Comparison of ENCODE assay signal across 8 mouse cellular contexts in genomic region chr8:123411781-123412327, GRCm38 (mm10). TPM values are rescaled to one million over a fixed set of nuclear protein-coding genes. Genes with fewer than 3 reads are reported as not detected.
A peak's percentile ranks its signal among the peaks of the same experiment; 100 is the strongest.
DNase-seq lines count a peak whose midpoint lies in the region; ATAC-seq and TF ChIP-seq lines count a peak whose summit lies in the region.

No protein-coding gene starts in this region.

- no peaks in the 10 kb centered on the region for H3K36me3 ChIP-seq in heart, embryonic 12.5 days
- no peaks in the 10 kb centered on the region for H3K36me3 ChIP-seq in CH12.LX (replicated peaks in 1 of 2; ENCODE audit: control insufficient read depth in 1 of 2, insufficient read depth in 1 of 2, low read length in 1 of 2)
- no peaks in the 10 kb centered on the region for H3K36me3 ChIP-seq in embryonic facial prominence, embryonic 13.5 days
- no peaks in the 10 kb centered on the region for H3K36me3 ChIP-seq in limb, embryonic 14.5 days (ENCODE audit: control insufficient read depth, insufficient read depth, low read length)

- in situ Hi-C loops in CH12.LX (cut with MboI; ENCODE audit: low pct_ligation_motif_present, low pct_unique_long_range_greater_than_20kb, low sequenced_read_pairs): no loop called here

- peaks cover 55% of the 10 kb centered on the region for H3K27me3 ChIP-seq in heart, embryonic 12.5 days (replicated peaks)
- peaks cover 41% of the 10 kb centered on the region for H3K27me3 ChIP-seq in CH12.LX (replicated peaks)
- peaks cover 67% of the 10 kb centered on the region for H3K27me3 ChIP-seq in embryonic facial prominence, embryonic 13.5 days
- H3K27me3 ChIP-seq in limb, embryonic 14.5 days (ENCODE audit: control insufficient read depth, insufficient read depth, low read length): peaks cover 43% of the 10 kb centered on the region

- no peaks in the 10 kb centered on the region for H3K9me3 ChIP-seq in heart, embryonic 12.5 days (replicated peaks)
- no peaks in the 10 kb centered on the region for H3K9me3 ChIP-seq in CH12.LX (replicated peaks; ENCODE audit: low read length)
- no peaks in the 10 kb centered on the region for H3K9me3 ChIP-seq in embryonic facial prominence, embryonic 13.5 days
- H3K9me3 ChIP-seq in limb, embryonic 14.5 days (ENCODE audit: control insufficient read depth, low read length): no peaks in the 10 kb centered on the region

- no peak for TF ChIP-seq RAD21 in CH12.LX (IDR thresholded peaks at IDR 0.05; ENCODE audit: low read depth, low read length)

- no peak for TF ChIP-seq EP300 in CH12.LX (IDR thresholded peaks at IDR 0.05; ENCODE audit: low read length)

- no peaks in the 10 kb centered on the region for H3K79me2 ChIP-seq in CH12.LX (replicated peaks; ENCODE audit: control insufficient read depth, extremely low read depth, insufficient read depth, poor library complexity, severe bottlenecking)

- no peak for DNase-seq in heart, adult 8-10 months (ENCODE audit: low spot score)
- DNase-seq in CH12.LX (ENCODE audit: extremely low read depth): no peak
- no peak for DNase-seq in limb, embryonic 14.5 days (ENCODE audit: low spot score)
- DNase-seq in urinary bladder, adult 2 months (ENCODE audit: low spot score): no peak
- DNase-seq in ovary, adult 18-20 months (ENCODE audit: low spot score): no peak
- DNase-seq in spleen, adult 12 weeks (ENCODE audit: low spot score): no peak

- H3K27ac ChIP-seq in heart, embryonic 12.5 days (ENCODE audit: poor library complexity, severe bottlenecking): no peak overlapping the region
- H3K27ac ChIP-seq in CH12.LX (ENCODE audit: insufficient read depth, low read depth): no peak overlapping the region
- 0 out of 2 replicates have a peak overlapping the region, but pooled peaks have one; percentile 45 for H3K27ac ChIP-seq in embryonic facial prominence, embryonic 13.5 days
- no peak overlapping the region for H3K27ac ChIP-seq in limb, embryonic 14.5 days (replicated peaks; ENCODE audit: low read depth, low read length)

- H3K4me3 ChIP-seq in heart, embryonic 12.5 days: peak overlapping the region; percentile 44
- peak overlapping the region in 2 of 3 experiments; percentile 36 to 55 for H3K4me3 ChIP-seq in CH12.LX (replicated peaks in 1 of 3; ENCODE audit: low read depth in 2 of 3, low read length in 2 of 3, poor library complexity in 1 of 3)
- peak overlapping the region; percentile 46 for H3K4me3 ChIP-seq in embryonic facial prominence, embryonic 13.5 days
- peak overlapping the region; percentile 32 for H3K4me3 ChIP-seq in limb, embryonic 14.5 days (replicated peaks; ENCODE audit: low read length)

- ATAC-seq in heart, embryonic 12.5 days (ENCODE audit: insufficient number of reproducible peaks, low FRiP score): no peak
- no peak for ATAC-seq in embryonic facial prominence, embryonic 13.5 days (ENCODE audit: insufficient number of reproducible peaks, insufficient read depth, low FRiP score, low TSS enrichment, low read depth)
- ATAC-seq in limb, embryonic 14.5 days (ENCODE audit: low FRiP score, low read depth): no peak

- dilution Hi-C loops in CH12.LX (cut with MboI; ENCODE audit: extremely low pct_ligation_motif_present, extremely low pct_unique_long_range_greater_than_20kb, low sequenced_read_pairs): no loop called here

- peaks cover 51% of the 10 kb centered on the region for H3K4me1 ChIP-seq in heart, embryonic 12.5 days (replicated peaks)
- H3K4me1 ChIP-seq in CH12.LX (ENCODE audit: control insufficient read depth in 1 of 2, insufficient read depth in 2 of 2): peaks cover 36 to 64% of the 10 kb centered on the region in 2 experiments
- H3K4me1 ChIP-seq in embryonic facial prominence, embryonic 13.5 days: peaks cover 37% of the 10 kb centered on the region
- H3K4me1 ChIP-seq in limb, embryonic 14.5 days (ENCODE audit: control insufficient read depth, insufficient read depth, low read length): no peaks in the 10 kb centered on the region

- 9% methylated on average over 16 of the region's 16 CpGs for WGBS in heart, embryonic 12.5 days
- WGBS in embryonic facial prominence, embryonic 13.5 days: 7% methylated on average over 16 of the region's 16 CpGs
- WGBS in limb, embryonic 14.5 days: 8% methylated on average over 15 of the region's 16 CpGs

- TF ChIP-seq POLR2A in CH12.LX (IDR thresholded peaks at IDR 0.05; ENCODE audit: low read depth, low read length): no peak
- no peak for TF ChIP-seq POLR2A in limb, embryonic 14.5 days (IDR thresholded peaks at IDR 0.05; ENCODE audit: borderline replicate concordance, extremely low read depth, insufficient read depth, insufficient read length)

- H3K4me2 ChIP-seq in heart, embryonic 12.5 days: peak overlapping the region; percentile 65
- H3K4me2 ChIP-seq in CH12.LX (ENCODE audit: insufficient read depth, low read depth, poor library complexity, severe bottlenecking): peak overlapping the region; percentile 95
- H3K4me2 ChIP-seq in embryonic facial prominence, embryonic 13.5 days: peak overlapping the region; percentile 67
- peak overlapping the region; percentile 51 for H3K4me2 ChIP-seq in limb, embryonic 14.5 days (replicated peaks; ENCODE audit: low read depth, low read length, severe bottlenecking)

- TF ChIP-seq CTCF in CH12.LX (conservative IDR thresholded peaks at IDR 0.05 in 1 of 2, IDR thresholded peaks at IDR 0.05 in 1 of 2; ENCODE audit: low read depth in 2 of 2, low read length in 2 of 2): no peak

- peak overlapping the region; percentile 35; the same call in 1 of the 2 replicates for H3K9ac ChIP-seq in heart, embryonic 12.5 days
- peak overlapping the region; percentile 16; the same call in 1 of the 2 replicates for H3K9ac ChIP-seq in CH12.LX (ENCODE audit: insufficient read depth, low read depth)
- H3K9ac ChIP-seq in embryonic facial prominence, embryonic 13.5 days: peak overlapping the region; percentile 56; the same call in 1 of the 2 replicates
- H3K9ac ChIP-seq in limb, embryonic 14.5 days (ENCODE audit: low read depth, low read length, severe bottlenecking): no peak overlapping the region

TF ChIP-seq in CH12.LX, 34 proteins besides CTCF, POLR2A, EP300 and RAD21:
- TF ChIP-seq JUN (IDR thresholded peaks at IDR 0.05; ENCODE audit: insufficient read depth, low read depth, low read length) (no peak), TBP (conservative IDR thresholded peaks at IDR 0.05; ENCODE audit: low read depth, low read length) (0 out of 2 replicates have a peak, but pooled peaks have one; percentile 0), ZKSCAN1 (IDR thresholded peaks at IDR 0.05; ENCODE audit: borderline replicate concordance, low read depth, low read length) (no peak)

RNA-seq across cellular contexts. Expression of gene Tubb3, which starts 0.6 kb away (rescaled TPM):
- polyA plus RNA-seq in heart, embryonic 12.5 days (2016; fragmentation: Nextera tagmentation; extraction: Ambion mirVana): 7.6 and 9.1 TPM in 2 replicates
- under 1 TPM; 0.22 to 0.75 (median 0.35) TPM for total RNA-seq in heart, adult 8-10 months (2022)
- total RNA-seq in CH12.LX (2012; rRNA removed): 1.8 and 3.1 TPM in 2 replicates
- 1.3 and 2.2 TPM in 2 replicates for total RNA-seq in CH12.LX (2014; rRNA removed)
- 1.8 and 2.6 TPM in 2 replicates for polyA plus RNA-seq in CH12.LX (2012; ENCODE audit: insufficient read length, low read depth)
- 40.1 and 47.9 TPM in 2 replicates for polyA plus RNA-seq in embryonic facial prominence, embryonic 13.5 days (2015; fragmentation: Nextera tagmentation; extraction: Ambion mirVana)
- polyA plus RNA-seq in limb, embryonic 14.5 days (2012; rRNA removed): 10.4 and 12.5 TPM in 2 replicates
- 3.4 and 3.7 TPM in 2 replicates for polyA plus RNA-seq in limb, embryonic 14.5 days (2014; fragmentation: Nextera tagmentation; extraction: Ambion mirVana)
- 3.6 and 3.7 TPM in 2 replicates for polyA plus RNA-seq in urinary bladder, adult 2 months (2012; rRNA removed)

RNA-seq across cellular contexts. Expression of gene Mc1r, which starts 4.9 kb away (rescaled TPM):
- polyA plus RNA-seq in heart, embryonic 12.5 days (2016; fragmentation: Nextera tagmentation; extraction: Ambion mirVana): not detected in 2 replicates
- total RNA-seq in heart, adult 8-10 months (2022): not detected
- total RNA-seq in CH12.LX (2012; rRNA removed) (0.04 TPM in 1 of 2 replicates, not detected in the other), CH12.LX (2014; rRNA removed) (not detected in 2 replicates)
- polyA plus RNA-seq in CH12.LX (2012; ENCODE audit: insufficient read length, low read depth): 0.07 TPM in 1 of 2 replicates, not detected in the other
- 0.14 and 0.17 TPM in 2 replicates for polyA plus RNA-seq in embryonic facial prominence, embryonic 13.5 days (2015; fragmentation: Nextera tagmentation; extraction: Ambion mirVana)
- polyA plus RNA-seq in limb, embryonic 14.5 days (2012; rRNA removed): 0.05 and 0.12 TPM in 2 replicates
- 0.06 and 0.17 TPM in 2 replicates for polyA plus RNA-seq in limb, embryonic 14.5 days (2014; fragmentation: Nextera tagmentation; extraction: Ambion mirVana)
- polyA plus RNA-seq in urinary bladder, adult 2 months (2012; rRNA removed): not detected in 2 replicates

RNA-seq across cellular contexts. Expression of gene Def8, which starts 11.5 kb away (rescaled TPM):
- 34.7 and 36.0 TPM in 2 replicates for polyA plus RNA-seq in heart, embryonic 12.5 days (2016; fragmentation: Nextera tagmentation; extraction: Ambion mirVana)
- total RNA-seq in heart, adult 8-10 months (2022): 10 to 100 TPM; 64.0 to 74.9 (median 68.1) TPM
- total RNA-seq in CH12.LX (2012; rRNA removed) (19.9 and 20.9 TPM in 2 replicates), CH12.LX (2014; rRNA removed) (16.8 and 17.9 TPM in 2 replicates)
- 22.4 and 23.3 TPM in 2 replicates for polyA plus RNA-seq in CH12.LX (2012; ENCODE audit: insufficient read length, low read depth)
- polyA plus RNA-seq in embryonic facial prominence, embryonic 13.5 days (2015; fragmentation: Nextera tagmentation; extraction: Ambion mirVana): 38.3 and 43.2 TPM in 2 replicates
- 37.1 and 49.2 TPM in 2 replicates for polyA plus RNA-seq in limb, embryonic 14.5 days (2012; rRNA removed)
- polyA plus RNA-seq in limb, embryonic 14.5 days (2014; fragmentation: Nextera tagmentation; extraction: Ambion mirVana): 42.2 and 42.7 TPM in 2 replicates
- polyA plus RNA-seq in urinary bladder, adult 2 months (2012; rRNA removed): 28.7 and 32.1 TPM in 2 replicates

RNA-seq across cellular contexts. Expression of gene Tcf25, which starts 38.3 kb away (rescaled TPM):
- polyA plus RNA-seq in heart, embryonic 12.5 days (2016; fragmentation: Nextera tagmentation; extraction: Ambion mirVana): 172 TPM in 2 replicates
- 100 to 1,000 TPM; 135 to 187 (median 158) TPM for total RNA-seq in heart, adult 8-10 months (2022)
- 142 and 168 TPM in 2 replicates for total RNA-seq in CH12.LX (2012; rRNA removed)
- 204 and 207 TPM in 2 replicates for total RNA-seq in CH12.LX (2014; rRNA removed)
- 393 and 396 TPM in 2 replicates for polyA plus RNA-seq in CH12.LX (2012; ENCODE audit: insufficient read length, low read depth)
- 148 and 162 TPM in 2 replicates for polyA plus RNA-seq in embryonic facial prominence, embryonic 13.5 days (2015; fragmentation: Nextera tagmentation; extraction: Ambion mirVana)
- polyA plus RNA-seq in limb, embryonic 14.5 days (2012; rRNA removed): 193 and 207 TPM in 2 replicates
- polyA plus RNA-seq in limb, embryonic 14.5 days (2014; fragmentation: Nextera tagmentation; extraction: Ambion mirVana): 153 and 155 TPM in 2 replicates
- polyA plus RNA-seq in urinary bladder, adult 2 months (2012; rRNA removed): 193 TPM in 2 replicates
